Mouse (Mus musculus): ENCODE results near the gene Dlk1.
"Not testable (repeated sequence)": the region's sequence is repeated elsewhere in the genome, so short reads cannot be mapped to it uniquely, and the experiment has no call there.

Dlk1 gene

GRCm38 (mm10) chr12:109439974-109440373 lies 12.6 kb upstream of the Dlk1 start:
- DNase-seq (ENCODE audit: low spot score in 2 of 2), result no peak

DNA sequence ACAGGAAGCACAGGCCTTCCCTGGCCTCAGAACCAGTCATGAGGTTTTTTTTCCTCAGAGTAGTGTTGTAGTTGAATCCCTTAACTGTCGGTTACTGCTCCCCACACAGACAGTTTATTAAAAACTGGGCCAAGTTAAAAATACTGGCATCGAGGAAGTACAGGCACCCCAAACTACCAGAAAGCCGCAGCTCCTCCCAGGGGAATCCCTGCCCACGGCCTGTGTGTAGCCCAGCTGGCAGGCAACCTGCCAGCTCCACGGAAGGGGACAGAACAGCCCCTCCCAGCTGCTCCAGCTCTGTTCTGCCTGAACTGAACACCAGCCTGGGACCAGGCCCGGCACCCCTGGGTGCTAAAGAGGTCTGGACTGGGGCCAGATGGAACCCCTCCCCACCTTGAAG lies 11.3 kb upstream of the Dlk1 start:
- peak; percentile 40 to 46 for DNase-seq (ENCODE audit: low spot score in 2 of 2)

- no peak for DNase-seq (ENCODE audit: low spot score in 2 of 2)
These were observed 10.5 kb upstream of the Dlk1 start for GRCm38 (mm10) chr12:109442115-109442514.

GRCm38 (mm10) chr12:109443276-109443675 lies 9.3 kb upstream of the Dlk1 start:
- peak in 1 of 2 experiments; percentile 16 for DNase-seq (ENCODE audit: low spot score in 2 of 2)

DNA sequence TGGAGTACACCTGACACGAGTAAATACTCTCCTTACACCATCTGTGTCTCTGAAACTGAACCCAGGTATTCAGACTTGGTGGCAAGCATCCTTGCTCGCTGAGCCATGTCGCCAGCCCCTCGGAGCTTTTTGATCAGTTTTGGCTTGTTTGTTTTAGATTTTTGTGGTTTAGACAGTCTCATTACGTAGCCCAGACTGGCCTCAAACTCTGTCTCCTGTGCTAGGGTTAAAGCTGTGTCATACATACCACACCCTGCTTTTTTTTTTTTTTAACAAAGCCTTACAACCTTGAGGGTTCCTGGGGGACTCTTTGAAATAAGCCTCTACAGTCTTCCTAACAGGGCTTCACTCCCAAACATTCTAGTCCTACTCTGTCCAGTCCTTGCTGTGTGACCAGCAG lies 7.6 kb upstream of the Dlk1 start:
- no peak for DNase-seq (ENCODE audit: low spot score in 2 of 2)

GRCm38 (mm10) chr12:109445499-109446235 lies 7.0 kb upstream of the Dlk1 start:
- DNase-seq (ENCODE audit: low spot score in 2 of 2), result no peak

DNA sequence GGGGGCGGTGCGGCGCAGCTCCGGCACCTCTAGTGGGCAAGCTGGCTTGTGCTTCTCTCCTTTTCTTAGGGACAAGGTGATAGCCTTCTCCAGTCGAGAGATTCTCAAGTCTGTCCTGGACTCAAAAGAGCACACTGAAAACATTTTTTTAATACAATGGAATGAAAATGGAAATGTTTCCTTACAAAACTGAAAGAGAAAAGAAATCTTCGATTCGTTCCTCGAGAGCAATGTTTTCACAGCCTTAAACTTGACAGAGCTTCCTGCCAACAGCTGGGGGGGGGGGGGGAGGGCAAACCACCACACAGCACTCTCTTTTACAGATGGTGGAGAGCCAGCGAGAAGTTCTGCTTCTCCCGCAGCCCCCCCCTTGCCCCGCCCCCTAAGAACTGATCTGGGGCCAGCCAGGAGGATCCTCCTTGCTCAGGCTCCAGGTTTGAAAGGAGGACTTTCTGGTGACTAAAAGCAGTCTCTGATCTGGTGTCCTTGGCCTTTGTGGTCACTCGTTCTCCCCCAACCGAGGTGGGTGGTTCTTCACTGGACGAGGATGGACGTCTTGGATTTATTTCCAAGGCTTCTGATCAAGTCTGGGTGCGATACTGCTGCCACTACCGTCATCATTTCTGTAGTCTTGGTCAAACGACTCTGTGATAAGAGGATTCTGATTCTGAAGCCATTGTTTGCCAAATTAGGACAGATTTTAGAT lies 6.2 kb upstream of the Dlk1 start:
- no peak for DNase-seq (ENCODE audit: low spot score in 2 of 2)

- DNase-seq (ENCODE audit: low spot score in 2 of 2), result no peak
These were observed 2.9 kb upstream of the Dlk1 start for GRCm38 (mm10) chr12:109449421-109450411.

DNA sequence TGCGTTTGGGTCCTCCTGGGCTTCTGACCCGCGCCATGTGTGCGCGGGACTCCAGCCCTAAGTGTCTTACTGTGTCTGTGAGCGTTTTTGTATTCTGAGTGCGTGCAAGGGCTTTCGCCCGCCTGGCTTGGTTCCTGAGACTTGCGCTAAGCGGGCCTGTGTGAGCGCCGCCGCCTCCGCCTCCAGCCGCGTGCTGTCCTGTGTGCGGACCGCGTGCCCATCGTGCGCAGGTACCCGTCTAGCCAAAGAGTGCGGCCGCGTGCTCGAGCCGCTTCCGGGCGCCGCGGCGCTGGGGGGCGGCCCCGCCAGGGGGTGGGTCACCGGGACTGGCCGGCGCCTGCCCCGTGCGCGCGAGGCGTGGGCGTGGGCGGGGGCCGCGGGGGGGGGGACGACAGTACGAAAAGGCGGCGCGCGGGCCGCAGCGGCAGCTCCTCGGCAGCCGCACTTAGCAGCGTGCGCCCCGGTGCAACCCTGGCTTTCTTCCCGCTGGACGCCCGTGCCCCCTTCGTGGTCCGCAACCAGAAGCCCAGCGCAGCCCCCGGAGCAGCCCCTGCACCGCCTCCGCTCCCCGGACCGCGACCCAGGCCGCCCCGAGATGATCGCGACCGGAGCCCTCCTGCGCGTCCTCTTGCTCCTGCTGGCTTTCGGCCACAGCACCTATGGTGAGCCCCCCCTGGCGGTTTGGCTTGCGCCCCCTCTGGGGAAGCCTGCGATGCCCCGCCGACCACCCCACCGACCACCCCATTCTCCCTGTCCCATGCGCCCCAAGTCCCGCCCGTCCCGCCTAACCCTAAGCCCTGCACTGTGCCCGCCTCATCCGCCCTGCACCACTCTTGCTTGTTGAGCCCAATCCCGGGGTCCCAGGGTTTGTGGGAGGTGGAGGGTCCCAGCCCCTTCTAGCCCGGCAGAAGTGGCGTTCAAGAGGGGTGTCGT lies 708 bp downstream of the Dlk1 start:
- no peak for DNase-seq (ENCODE audit: low spot score in 2 of 2)

DNA sequence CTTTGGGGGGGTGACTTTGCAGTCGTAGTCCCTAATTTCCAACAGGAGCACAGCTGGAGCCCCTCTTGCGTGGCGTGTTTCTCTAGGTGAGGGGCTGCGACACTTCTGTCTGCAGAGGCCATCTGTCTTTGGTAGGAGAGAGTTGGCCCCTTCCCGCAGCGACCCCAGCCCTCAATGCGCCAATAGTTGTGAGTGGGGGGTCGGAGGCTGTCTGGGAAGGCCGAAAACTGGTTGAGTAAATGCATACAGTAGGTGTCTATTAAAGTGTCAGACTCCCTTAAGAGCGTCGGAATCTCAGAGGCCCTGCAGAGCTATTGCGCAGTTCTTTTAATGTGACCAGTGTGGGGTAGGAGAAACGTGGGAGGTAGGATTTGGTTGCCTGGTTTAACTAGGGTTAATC lies 1.5 kb downstream of the Dlk1 start:
- DNase-seq (ENCODE audit: low spot score in 2 of 2), result no peak

DNA sequence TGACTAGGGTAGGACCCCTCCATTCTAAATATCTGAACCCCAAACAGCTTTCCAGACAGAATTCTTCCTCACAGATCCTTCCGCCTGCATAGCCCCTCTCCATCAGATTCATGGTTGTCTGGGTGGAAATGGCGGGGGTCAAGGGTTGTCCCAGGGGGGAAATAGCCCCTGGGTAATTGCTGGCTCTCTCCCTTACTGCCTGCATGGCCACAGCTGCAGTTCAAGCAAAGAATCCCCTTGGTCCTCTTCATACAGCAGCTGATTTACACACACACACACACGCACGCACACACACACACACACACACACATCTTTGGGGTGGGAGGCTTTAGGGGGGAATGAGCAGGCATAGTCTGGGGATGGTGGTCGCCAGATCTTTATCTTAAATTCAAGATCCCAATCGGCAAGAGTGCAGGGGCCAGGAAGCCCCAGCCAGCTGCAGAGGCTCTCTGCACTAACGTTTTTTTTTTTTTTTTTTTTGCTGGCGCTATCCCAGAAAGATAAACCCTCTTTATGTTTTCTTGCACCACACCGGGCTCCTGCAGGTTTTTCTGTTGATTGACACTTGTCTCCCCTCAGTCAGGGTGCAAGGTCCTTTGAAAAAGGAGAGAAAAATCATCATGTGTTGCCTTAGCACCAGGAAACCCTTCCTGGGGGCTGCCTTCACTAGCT lies 4.0 kb downstream of the Dlk1 start:
- DNase-seq (ENCODE audit: low spot score in 2 of 2), result no peak

DNA sequence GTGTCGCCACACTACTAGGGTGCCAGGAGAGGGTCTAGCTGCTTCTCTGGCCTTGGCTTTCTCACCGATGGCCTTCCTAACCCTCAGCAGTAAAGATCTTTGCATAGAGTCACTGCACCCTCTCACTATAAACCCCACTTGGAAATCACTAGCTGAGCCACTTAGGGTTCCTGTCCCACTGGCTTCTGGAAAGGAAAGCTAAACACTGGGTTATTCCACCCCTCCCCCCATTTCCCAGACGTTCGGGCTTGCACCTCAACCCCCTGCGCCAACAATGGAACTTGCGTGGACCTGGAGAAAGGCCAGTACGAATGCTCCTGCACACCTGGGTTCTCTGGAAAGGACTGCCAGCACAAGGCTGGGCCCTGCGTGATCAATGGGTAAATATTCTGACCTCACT lies 5.2 kb downstream of the Dlk1 start:
- DNase-seq (ENCODE audit: low spot score in 2 of 2), result no peak

DNA sequence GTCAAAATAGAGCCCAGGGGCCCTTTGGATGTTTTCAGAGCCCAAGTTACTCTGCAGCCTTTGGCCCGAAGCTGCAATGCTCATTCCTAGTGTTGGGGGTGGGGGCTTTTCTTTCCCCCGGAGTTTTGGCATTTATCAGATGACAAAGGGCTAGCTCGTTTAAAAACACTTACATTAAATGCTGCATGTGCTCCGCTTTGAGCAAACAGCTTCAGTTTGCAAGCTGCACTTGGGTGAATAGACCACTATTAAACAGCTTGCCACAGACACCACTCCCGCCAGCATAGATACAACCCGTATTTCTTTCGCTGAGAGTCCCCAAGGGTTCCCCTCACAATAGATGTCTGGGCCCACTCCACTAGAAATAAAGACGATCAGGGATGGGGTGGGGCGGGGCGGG lies 6.3 kb downstream of the Dlk1 start:
- no peak for DNase-seq (ENCODE audit: low spot score in 2 of 2)

DNA sequence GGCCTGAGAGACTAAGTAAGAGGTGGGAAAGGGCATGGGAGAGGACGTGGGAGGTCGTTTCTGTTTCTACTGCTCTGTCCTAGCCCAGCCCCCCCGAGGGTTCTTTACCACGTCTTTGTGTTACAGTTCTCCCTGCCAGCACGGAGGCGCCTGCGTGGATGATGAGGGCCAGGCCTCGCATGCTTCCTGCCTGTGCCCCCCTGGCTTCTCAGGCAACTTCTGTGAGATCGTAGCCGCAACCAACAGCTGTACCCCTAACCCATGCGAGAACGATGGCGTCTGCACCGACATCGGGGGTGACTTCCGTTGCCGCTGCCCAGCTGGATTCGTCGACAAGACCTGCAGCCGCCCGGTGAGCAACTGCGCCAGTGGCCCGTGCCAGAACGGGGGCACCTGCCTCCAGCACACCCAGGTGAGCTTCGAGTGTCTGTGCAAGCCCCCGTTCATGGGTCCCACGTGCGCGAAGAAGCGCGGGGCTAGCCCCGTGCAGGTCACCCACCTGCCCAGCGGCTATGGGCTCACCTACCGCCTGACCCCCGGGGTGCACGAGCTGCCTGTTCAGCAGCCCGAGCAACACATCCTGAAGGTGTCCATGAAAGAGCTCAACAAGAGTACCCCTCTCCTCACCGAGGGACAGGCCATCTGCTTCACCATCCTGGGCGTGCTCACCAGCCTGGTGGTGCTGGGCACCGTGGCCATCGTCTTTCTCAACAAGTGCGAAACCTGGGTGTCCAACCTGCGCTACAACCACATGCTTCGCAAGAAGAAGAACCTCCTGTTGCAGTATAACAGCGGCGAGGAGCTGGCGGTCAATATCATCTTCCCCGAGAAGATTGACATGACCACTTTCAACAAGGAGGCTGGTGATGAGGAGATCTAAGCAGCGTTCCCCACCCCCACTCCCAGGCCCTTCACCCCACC lies 7.1 kb downstream of the Dlk1 start:
- no peak for DNase-seq (ENCODE audit: low spot score in 2 of 2)

DNA sequence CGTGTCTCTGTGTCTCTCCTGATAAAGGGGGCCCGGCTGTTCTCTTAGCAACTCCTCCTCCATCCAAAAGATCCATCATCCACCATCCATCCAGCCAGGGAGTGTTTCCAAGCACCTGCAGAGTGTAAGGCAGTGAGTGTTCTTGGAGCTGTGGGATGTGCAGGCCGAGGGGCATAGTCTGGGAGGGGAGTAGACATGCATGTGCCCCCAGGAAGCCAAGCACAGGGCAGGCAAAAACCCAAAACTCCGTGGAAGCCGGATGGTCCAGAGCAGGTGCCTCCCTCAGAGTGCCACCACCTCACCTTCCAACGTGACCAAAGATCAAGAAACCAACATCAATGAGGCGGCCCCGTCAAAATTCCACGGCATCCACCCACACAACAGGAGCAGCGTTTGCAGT lies 10.0 kb downstream of the Dlk1 start:
- no peak for DNase-seq (ENCODE audit: low spot score in 2 of 2)

- DNase-seq (ENCODE audit: low spot score in 2 of 2), result not testable (repeated sequence)
These were observed 14.8 kb downstream of the Dlk1 start for GRCm38 (mm10) chr12:109467417-109467816.

GRCm38 (mm10) chr12:109469793-109470192 lies 17.2 kb downstream of the Dlk1 start:
- no peak for DNase-seq (ENCODE audit: low spot score in 2 of 2)

- DNase-seq (ENCODE audit: low spot score in 2 of 2), result peak; percentile 11 to 52
These were observed 20.0 kb downstream of the Dlk1 start for GRCm38 (mm10) chr12:109472627-109473026.

DNA sequence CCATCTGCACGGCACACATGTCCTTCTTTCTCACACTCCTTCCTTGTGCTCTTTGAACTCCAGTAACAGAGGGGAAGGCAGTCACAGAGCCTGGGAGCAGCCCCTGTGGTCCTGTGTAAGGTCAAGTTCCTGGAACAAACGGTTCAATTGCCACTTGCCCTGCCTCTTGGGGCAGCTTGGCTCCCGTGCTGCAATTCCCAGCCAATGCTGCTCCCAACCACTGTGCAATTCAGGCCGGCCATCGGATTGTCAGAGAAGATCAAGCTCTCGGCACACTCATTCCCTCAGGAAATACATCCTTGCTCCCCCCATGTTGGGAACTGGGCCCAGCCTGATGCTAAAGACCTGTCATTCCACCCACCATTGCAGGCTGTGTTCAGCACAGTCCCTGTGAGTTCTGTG lies 21.0 kb downstream of the Dlk1 start:
- peak in 1 of 2 experiments; percentile 29 for DNase-seq (ENCODE audit: low spot score in 2 of 2)

All from left cerebral cortex, adult 9 months (tissue).